Mouse (Mus musculus) kidney, adult 18-20 months (tissue): Measurements from ENCODE around the gene Abcc3.
A peak's percentile ranks its signal among the peaks of the same experiment; 100 is the strongest.
"Not testable (repeated sequence)": the region's sequence is repeated elsewhere in the genome, so short reads cannot be mapped to it uniquely, and the experiment has no call there.

ENCODE experiments used
- DNase-seq: peaks from one replicate; pipeline ENCODE4 v3.0.0; 2021

The Abcc3 gene

GRCm38 (mm10) chr11:94402029-94402428 is 9.2 kb upstream of the Abcc3 start:
- not testable (repeated sequence) for DNase-seq

- no peak for DNase-seq
Measured at GRCm38 (mm10) chr11:94400996-94401395, 8.2 kb upstream of the Abcc3 start.

- no peak for DNase-seq
Measured at GRCm38 (mm10) chr11:94394107-94394506, 1.3 kb upstream of the Abcc3 start.

- not testable (repeated sequence) for DNase-seq
Measured at GRCm38 (mm10) chr11:94393490-94393889, 693 bp upstream of the Abcc3 start.

- DNase-seq, result no peak
Measured at GRCm38 (mm10) chr11:94391661-94392060, 1.1 kb downstream of the Abcc3 start.

- DNase-seq, result no peak
Measured at GRCm38 (mm10) chr11:94390825-94391224, 2.0 kb downstream of the Abcc3 start.

- no peak for DNase-seq
Measured at GRCm38 (mm10) chr11:94389724-94390396, 2.9 kb downstream of the Abcc3 start.

- no peak for DNase-seq
Measured at GRCm38 (mm10) chr11:94389021-94389420, 3.8 kb downstream of the Abcc3 start.

GRCm38 (mm10) chr11:94387756-94388155 is 5.0 kb downstream of the Abcc3 start:
- DNase-seq, result no peak

- peak; percentile 70 for DNase-seq
Measured at GRCm38 (mm10) chr11:94385977-94386771, 6.6 kb downstream of the Abcc3 start.

GRCm38 (mm10) chr11:94379736-94380135 is 13.1 kb downstream of the Abcc3 start:
- no peak for DNase-seq

- no peak for DNase-seq
Measured at GRCm38 (mm10) chr11:94379061-94379460, 13.7 kb downstream of the Abcc3 start.

- no peak for DNase-seq
Measured at GRCm38 (mm10) chr11:94374276-94374948, 18.4 kb downstream of the Abcc3 start.

- no peak for DNase-seq
Measured at GRCm38 (mm10) chr11:94370809-94371208, 22.0 kb downstream of the Abcc3 start.

GRCm38 (mm10) chr11:94369981-94370380 is 22.8 kb downstream of the Abcc3 start:
- DNase-seq, result no peak

GRCm38 (mm10) chr11:94365340-94365739 is 27.5 kb downstream of the Abcc3 start:
- no peak for DNase-seq

- DNase-seq, result no peak
Measured at GRCm38 (mm10) chr11:94363690-94364089, 29.1 kb downstream of the Abcc3 start.

GRCm38 (mm10) chr11:94362101-94362500 is 30.7 kb downstream of the Abcc3 start:
- no peak for DNase-seq

GRCm38 (mm10) chr11:94361166-94361870 is 31.5 kb downstream of the Abcc3 start:
- no peak for DNase-seq

GRCm38 (mm10) chr11:94359168-94359567 is 33.6 kb downstream of the Abcc3 start:
- DNase-seq, result no peak

- DNase-seq, result no peak
Measured at GRCm38 (mm10) chr11:94355521-94356217, 37.1 kb downstream of the Abcc3 start.

GRCm38 (mm10) chr11:94351094-94351493 is 41.7 kb downstream of the Abcc3 start:
- DNase-seq, result no peak
